Comparison of ENCODE assay signal across 9 mouse cellular contexts in the genomic region with DNA sequence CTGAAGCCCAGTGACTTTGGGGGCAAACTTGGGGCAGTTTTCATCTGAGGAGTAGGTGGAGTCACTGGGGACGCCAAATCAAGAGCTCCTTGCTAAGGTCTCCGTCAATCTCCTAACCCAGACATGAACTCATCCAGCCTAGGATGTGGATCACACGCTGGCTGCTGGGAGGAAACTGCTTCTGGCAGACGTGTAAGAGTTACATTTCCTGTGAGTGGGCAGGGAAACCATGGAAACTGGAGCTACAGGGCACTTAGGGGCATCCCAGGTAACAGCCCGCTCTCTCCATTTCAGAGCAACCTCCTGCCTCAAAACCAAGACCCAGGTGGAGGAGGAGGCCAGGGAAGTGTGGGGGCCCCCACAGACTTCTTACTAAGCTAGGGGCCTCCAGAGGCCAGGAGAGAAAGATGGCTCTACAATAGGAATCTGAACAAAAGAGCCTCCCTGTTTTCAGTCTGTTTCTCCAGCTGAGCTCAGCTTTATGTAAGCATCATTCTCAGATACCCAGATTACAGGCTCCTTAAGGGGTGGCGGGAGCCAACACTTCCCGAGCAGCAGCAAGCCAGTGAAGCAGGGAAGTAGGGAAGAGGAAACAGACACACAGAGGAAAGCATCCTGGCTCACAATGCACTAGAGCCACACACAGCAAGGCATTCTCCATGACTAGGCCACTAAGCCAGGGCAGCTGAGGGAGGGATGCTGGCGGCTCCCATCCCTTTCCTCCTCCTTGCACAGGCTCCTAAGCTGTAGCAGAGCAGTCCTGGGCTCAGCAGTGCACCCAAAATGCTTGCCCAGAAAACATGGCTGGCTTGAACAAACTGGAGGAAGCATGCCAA.
DNase-seq lines count a peak whose midpoint lies in the region; ATAC-seq lines count a peak whose summit lies in the region.
"Had no signal": no experiment of that assay in that cellular context is flagged by ENCODE, and none has a peak within 500 bp of the region (broad histone marks: within the 10 kb centered on the region; RNA-seq: fewer than 3 reads in every experiment).

No protein-coding gene starts in this region.

- no peaks in the 10 kb centered on the region for H3K9me3 ChIP-seq in limb, embryonic 15.5 days

- H3K4me1 ChIP-seq in limb, embryonic 15.5 days = peaks cover 13% of the 10 kb centered on the region

- no peak overlapping the region for H3K9ac ChIP-seq in limb, embryonic 15.5 days

- 39% methylated on average over 8 of the region's 8 CpGs for WGBS in limb, embryonic 15.5 days

- DNase-seq in layer of hippocampus, adult 11-12 months (ENCODE audit: low spot score) = peak; percentile 18
- DNase-seq in layer of hippocampus, postnatal 25 days (ENCODE audit: extremely low spot score in 1 of 2, low spot score in 1 of 2) = no peak
- DNase-seq in cerebellum, postnatal 10 days = peak; percentile 81 to 84
- peak; percentile 35 for DNase-seq in frontal cortex, postnatal 36 days (ENCODE audit: low spot score in 2 of 2)
- no peak for DNase-seq in thymus, postnatal 0 days (ENCODE audit: low spot score)
- DNase-seq in adrenal gland, adult 2 months = no peak
- no peak for DNase-seq in spleen, adult 12 weeks (ENCODE audit: low spot score)

- no peak overlapping the region for H3K4me2 ChIP-seq in limb, embryonic 15.5 days

- no peak for ATAC-seq in limb, embryonic 15.5 days (ENCODE audit: insufficient number of reproducible peaks, low FRiP score, low TSS enrichment, low read depth)
- ATAC-seq: Patski had no signal

- no peaks in the 10 kb centered on the region for H3K27me3 ChIP-seq in limb, embryonic 15.5 days
- H3K27me3 ChIP-seq: Patski had no signal

- no peaks in the 10 kb centered on the region for H3K36me3 ChIP-seq in limb, embryonic 15.5 days

- 0 out of 2 replicates have a peak overlapping the region, but pooled peaks have one; percentile 18 for H3K27ac ChIP-seq in limb, embryonic 15.5 days

- H3K4me3 ChIP-seq in limb, embryonic 15.5 days = no peak overlapping the region

Comparison
In these comparisons a context has a peak if more than half of its experiments do, and no peak if none do; other contexts are left out.
1. DNase-seq: peak in layer of hippocampus, adult 11-12 months (single experiment), cerebellum, postnatal 10 days (2 of 2) and frontal cortex, postnatal 36 days (2 of 2); none in layer of hippocampus, postnatal 25 days (0 of 2), thymus, postnatal 0 days (single experiment), adrenal gland, adult 2 months (single experiment) and spleen, adult 12 weeks (single experiment).